Mouse (Mus musculus) MEL (cell line): ENCODE data around the gene Lmo1.

Experiments
- CTCF ChIP-seq, 3 experiments: IDR thresholded peaks in 2 of 3; conservative IDR thresholded peaks in 1 of 3; 2 replicates each; pipeline ENCODE4 v1.5.1; 2011 to 2012; ENCODE audit warnings: low read length in 3 of 3, low read depth in 2 of 3, mild to moderate bottlenecking in 2 of 3, improper control_type of control experiment in 1 of 3, inconsistent platforms in 1 of 3, mixed read lengths in 1 of 3, moderate library complexity in 1 of 3; ENCODE audit not compliant: control insufficient read depth in 1 of 3, insufficient read depth in 1 of 3, poor library complexity in 1 of 3, severe bottlenecking in 1 of 3
- MAFK ChIP-seq: IDR thresholded peaks from 2 replicates; pipeline ENCODE4 v1.6.1; 2011; ENCODE audit warnings: low read depth, mild to moderate bottlenecking, low read length, improper control_type of control experiment, borderline replicate concordance

DNA sequence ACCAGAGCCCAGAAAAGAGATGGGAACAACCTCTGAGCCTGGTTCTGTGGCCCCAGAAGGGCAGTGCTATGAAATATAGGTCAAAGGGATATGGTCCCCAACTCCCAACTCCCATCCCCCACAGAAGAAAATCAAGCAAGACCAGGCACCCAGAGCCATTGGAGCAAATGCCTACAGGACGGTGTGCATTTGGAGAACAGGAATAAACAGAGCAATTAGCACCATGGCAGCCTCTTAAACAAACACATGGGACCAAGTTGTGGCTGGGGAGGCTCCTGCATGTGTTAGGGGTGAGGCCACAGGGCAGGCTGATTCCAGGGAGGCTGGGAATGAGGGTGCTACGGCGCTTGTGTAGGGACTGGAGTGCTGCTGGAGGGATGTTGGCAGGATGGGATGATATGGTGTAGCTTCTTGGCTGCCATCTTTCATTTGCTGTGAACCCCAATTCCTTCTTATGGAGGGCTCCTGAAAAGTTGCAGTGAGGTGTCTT is 22.2 kb upstream of the Lmo1 start:
- TF ChIP-seq MAFK (no peak), CTCF (IDR thresholded peaks at IDR 0.05 in 2 of 3, conservative IDR thresholded peaks at IDR 0.05 in 1 of 3; ENCODE audit: control insufficient read depth in 1 of 3, insufficient read depth in 1 of 3, low read depth in 2 of 3, low read length in 3 of 3, poor library complexity in 1 of 3, severe bottlenecking in 1 of 3) (no peak)
